Mouse (Mus musculus) E14TG2a.4 (cell line): Measurements from ENCODE around the gene Ppp4r3b.

Source experiments
- H3K27me3 ChIP-seq: 2 replicates; pipeline ENCODE4 v1.6.1; 2014; ENCODE audit warnings: low read length, control low read depth; ENCODE audit not compliant: insufficient read depth
- H3K36me3 ChIP-seq: 2 replicates; pipeline ENCODE4 v1.6.1; 2014; ENCODE audit warnings: low read length, control low read depth; ENCODE audit not compliant: insufficient read depth
- H3K4me1 ChIP-seq: replicated peaks from 2 replicates; pipeline ENCODE4 v1.6.1; 2014; ENCODE audit warnings: low read depth, low read length, control low read depth
- H3K4me3 ChIP-seq: replicated peaks from 2 replicates; pipeline ENCODE4 v1.5.1; 2014; ENCODE audit warnings: mild to moderate bottlenecking, low read length
- H3K9me3 ChIP-seq: 2 replicates; pipeline ENCODE4 v1.6.1; 2014; ENCODE audit warnings: low read length, control low read depth
- CTCF ChIP-seq: conservative IDR thresholded peaks from 2 replicates; pipeline ENCODE4 v1.5.1; 2014; ENCODE audit warnings: low read length
- NANOG ChIP-seq: IDR thresholded peaks from 2 replicates; pipeline ENCODE4 v1.6.1; 2014; ENCODE audit warnings: borderline replicate concordance, low read length, mixed read lengths
- POU5F1 ChIP-seq: IDR thresholded peaks from 2 replicates; pipeline ENCODE4 v1.6.1; 2014; ENCODE audit warnings: low read length, borderline replicate concordance

Gene Ppp4r3b

DNA sequence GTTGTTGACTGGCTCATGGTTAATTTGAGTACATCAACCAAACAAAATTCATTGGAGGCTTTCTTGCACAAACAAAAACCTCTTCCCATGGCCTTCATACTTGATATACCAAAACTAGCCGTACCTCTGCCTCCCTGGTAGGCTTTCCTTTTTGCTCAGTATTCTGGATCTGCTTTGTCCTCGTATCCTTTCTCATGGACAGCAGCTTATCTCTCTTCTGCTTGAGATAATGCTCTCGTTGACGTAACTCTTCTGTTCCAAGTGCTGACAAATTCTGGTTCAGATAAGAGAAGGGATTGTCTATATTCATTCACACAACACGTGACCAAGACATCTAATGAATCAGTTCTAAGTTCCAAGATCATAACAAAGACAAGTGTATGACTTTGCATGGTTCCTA lies 49.6 kb downstream of the Ppp4r3b start:
- Histone ChIP-seq H3K4me1 (no peaks in the 10 kb centered on the region), H3K4me3 (no peak overlapping the region), H3K27me3 (no peaks in the 10 kb centered on the region), H3K36me3 (peaks cover 81% of the 10 kb centered on the region), H3K9me3 (no peaks in the 10 kb centered on the region)
- TF ChIP-seq POU5F1 (no peak), CTCF (no peak), NANOG (no peak)

DNA sequence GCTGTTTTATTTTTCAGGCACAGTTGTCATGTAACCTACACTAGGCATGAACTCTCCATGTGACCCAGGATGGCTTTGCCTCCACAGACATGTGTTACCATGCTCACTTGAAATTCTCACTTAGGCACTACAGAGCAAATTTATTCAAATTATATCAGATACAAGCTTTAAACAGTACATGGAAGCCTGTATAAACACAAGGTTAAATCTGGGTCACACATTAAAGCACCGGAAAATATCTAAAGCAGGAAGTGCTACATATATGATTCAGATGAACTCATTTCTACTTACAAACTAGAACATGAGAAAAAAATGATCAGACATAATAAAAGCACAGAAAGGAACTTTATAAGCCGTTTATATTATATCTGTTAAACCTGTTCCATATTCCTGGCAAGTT lies 52.1 kb downstream of the Ppp4r3b start:
- no peaks in the 10 kb centered on the region for H3K9me3 ChIP-seq

DNA sequence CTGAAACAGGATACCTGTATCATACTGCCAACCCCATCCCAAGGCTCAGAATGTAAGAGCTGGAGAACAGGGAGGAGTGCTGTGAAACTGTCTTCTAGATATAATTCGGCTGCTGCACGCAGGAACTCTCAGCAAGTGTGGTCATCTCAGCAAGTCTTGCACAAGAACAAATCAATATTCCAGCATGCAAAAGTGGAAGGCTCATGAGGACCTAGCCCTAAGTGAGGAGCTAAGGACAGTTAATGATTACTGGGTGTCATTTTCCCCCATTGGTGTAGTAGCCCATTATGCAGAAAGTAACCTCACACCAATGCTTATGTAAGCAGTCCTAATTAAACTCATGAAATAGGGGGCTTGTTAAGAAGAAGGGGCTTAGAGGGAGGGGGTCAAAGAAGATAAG lies 56.3 kb downstream of the Ppp4r3b start:
- TF ChIP-seq NANOG (no peak), CTCF (no peak), POU5F1 (no peak)
- H3K9me3 ChIP-seq = no peaks in the 10 kb centered on the region
- no peaks in the 10 kb centered on the region for H3K27me3 ChIP-seq
- peaks cover 51% of the 10 kb centered on the region for H3K36me3 ChIP-seq
- H3K4me1 ChIP-seq = no peaks in the 10 kb centered on the region
- no peak overlapping the region for H3K4me3 ChIP-seq

More for the DNA sequence above, 52.1 kb downstream of the Ppp4r3b start:
- peaks cover 80% of the 10 kb centered on the region for H3K36me3 ChIP-seq
- H3K4me3 ChIP-seq = no peak overlapping the region
- H3K4me1 ChIP-seq = no peaks in the 10 kb centered on the region
- TF ChIP-seq CTCF (no peak), POU5F1 (no peak), NANOG (no peak)
- no peaks in the 10 kb centered on the region for H3K27me3 ChIP-seq

DNA sequence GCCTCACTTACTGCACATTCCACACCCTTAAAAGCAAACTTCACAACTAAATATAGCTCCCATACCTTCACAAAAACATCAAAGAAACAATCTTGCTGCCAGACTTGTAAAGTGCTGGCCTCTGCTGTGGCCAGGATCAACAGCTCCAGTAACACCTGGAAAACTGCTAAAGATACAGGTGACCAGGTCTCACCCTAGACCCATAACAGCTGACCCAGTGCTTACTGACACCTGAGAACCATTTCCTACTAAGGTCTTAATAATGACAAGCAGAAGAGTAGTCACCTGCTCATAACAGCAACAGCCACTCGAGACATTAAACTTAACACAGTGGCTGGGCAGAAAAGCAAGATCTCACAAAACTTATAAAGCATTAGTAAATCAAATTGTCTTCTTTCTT lies 60.9 kb downstream of the Ppp4r3b start:
- peaks cover 23% of the 10 kb centered on the region for H3K36me3 ChIP-seq
- TF ChIP-seq CTCF (0 out of 2 replicates have a peak, but pooled peaks have one; percentile 6), POU5F1 (no peak), NANOG (no peak)
- no peaks in the 10 kb centered on the region for H3K4me1 ChIP-seq
- no peaks in the 10 kb centered on the region for H3K27me3 ChIP-seq
- H3K9me3 ChIP-seq = no peaks in the 10 kb centered on the region
- no peak overlapping the region for H3K4me3 ChIP-seq

DNA sequence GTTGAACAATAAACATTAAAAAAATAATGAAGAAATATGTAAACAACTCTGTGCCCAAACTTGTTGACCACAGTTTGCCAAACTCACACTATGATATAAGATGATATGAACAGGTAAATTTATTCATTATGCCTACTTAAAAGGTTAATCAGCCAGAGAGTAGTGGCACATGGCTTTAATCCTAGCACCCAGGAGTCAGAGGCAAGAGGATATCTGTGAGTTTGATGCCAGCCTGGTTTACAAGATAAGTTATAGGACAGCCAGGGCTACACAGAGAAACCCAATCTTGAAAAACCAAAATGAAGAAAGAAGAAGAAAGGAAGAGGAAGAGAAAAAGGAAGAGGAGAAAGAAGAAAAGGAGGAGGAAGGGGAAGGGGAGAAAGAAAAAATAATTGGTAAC lies 64.7 kb downstream of the Ppp4r3b start:
- Histone ChIP-seq H3K4me1 (no peaks in the 10 kb centered on the region), H3K9me3 (no peaks in the 10 kb centered on the region), H3K4me3 (no peak overlapping the region), H3K36me3 (peaks cover 7% of the 10 kb centered on the region; the same call in 1 of the 2 replicates), H3K27me3 (no peaks in the 10 kb centered on the region)
- TF ChIP-seq CTCF (no peak), POU5F1 (no peak), NANOG (no peak)

DNA sequence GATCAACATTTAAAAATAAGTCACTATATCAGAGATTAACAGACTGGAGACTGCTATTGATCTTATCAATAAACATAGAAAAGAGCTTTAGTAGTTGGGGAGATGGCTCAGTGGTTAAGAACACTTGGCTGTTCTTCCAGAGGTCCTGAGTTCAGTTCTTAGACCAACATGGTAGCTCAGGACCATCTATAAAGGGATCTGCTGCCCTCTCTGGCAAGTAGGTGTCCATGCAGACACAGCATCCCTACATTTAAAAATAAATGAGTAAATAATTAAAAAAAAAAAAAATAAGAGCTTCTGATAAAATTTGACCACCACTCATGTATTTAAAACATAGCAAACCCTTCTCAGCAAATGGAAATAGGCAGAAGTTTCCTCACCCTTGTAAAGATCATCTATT lies 65.4 kb downstream of the Ppp4r3b start:
- Histone ChIP-seq H3K4me1 (no peaks in the 10 kb centered on the region), H3K9me3 (no peaks in the 10 kb centered on the region), H3K4me3 (no peak overlapping the region), H3K27me3 (no peaks in the 10 kb centered on the region), H3K36me3 (peaks cover 8% of the 10 kb centered on the region; the same call in 1 of the 2 replicates)
- no peak for TF ChIP-seq NANOG
- TF ChIP-seq CTCF = no peak; the same call in 1 of the 2 replicates
- no peak for TF ChIP-seq POU5F1

DNA sequence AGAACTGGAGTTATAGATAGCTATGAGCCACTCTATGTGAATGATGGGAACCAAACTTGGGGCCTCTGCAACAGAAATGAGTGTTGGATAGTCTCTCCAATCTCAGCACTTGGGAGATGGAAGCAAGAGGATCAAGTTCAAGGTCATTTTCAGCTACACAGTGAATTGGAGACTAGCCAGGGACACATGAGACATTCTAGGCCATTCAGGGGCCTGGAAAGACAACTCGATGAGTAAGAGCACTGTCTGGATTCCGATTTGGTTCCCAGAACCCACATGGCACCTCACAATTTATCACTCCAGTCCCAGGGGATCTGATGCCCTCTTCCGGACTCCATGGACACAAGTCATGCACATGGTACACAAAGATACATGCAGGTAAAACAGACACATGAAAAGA lies 65.9 kb downstream of the Ppp4r3b start:
- Histone ChIP-seq H3K4me1 (no peaks in the 10 kb centered on the region), H3K36me3 (peaks cover 10% of the 10 kb centered on the region; the same call in 1 of the 2 replicates), H3K9me3 (no peaks in the 10 kb centered on the region), H3K27me3 (no peaks in the 10 kb centered on the region), H3K4me3 (no peak overlapping the region)
- TF ChIP-seq CTCF (no peak), POU5F1 (no peak), NANOG (no peak)

DNA sequence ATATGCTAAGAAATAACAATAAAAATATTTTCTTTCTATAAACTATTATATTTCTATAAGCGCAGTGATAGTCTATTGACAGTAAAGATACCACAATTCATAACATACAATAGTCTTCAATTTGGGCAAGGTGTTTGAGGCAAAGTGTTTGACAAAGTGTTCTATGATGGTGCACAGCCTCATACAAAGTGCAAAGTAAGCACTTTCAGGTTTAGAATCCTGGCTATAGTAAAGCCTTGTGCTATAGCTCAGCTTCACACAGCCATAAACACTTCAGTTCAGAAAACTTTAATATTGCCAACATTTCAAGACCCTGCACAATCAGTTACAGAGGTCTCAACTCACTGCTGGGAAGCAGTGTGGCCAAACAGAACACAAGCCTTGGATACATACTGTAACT lies 66.7 kb downstream of the Ppp4r3b start:
- Histone ChIP-seq H3K36me3 (peaks cover 13% of the 10 kb centered on the region; the same call in 1 of the 2 replicates), H3K9me3 (no peaks in the 10 kb centered on the region), H3K4me1 (no peaks in the 10 kb centered on the region), H3K4me3 (no peak overlapping the region), H3K27me3 (no peaks in the 10 kb centered on the region)
- TF ChIP-seq CTCF (no peak), NANOG (no peak)

DNA sequence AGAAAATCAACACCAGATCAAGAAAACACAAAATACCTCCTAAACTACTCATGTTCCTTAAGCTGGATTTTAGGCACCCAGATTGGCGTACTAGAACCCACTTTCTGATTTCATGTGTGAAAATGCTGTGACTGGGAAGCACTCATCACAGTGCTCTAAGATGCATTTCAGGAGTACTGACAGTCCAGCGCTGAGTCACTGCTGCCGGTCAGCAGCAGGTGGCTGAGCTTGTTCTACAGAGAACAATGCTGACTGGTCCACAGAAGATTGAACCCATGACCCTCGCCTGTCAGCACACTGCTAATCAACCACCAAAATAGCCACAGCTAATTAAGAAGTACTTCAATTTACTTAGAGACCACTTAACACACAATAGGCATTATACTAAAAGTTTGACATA lies 69.3 kb downstream of the Ppp4r3b start:
- peaks cover 12% of the 10 kb centered on the region for H3K4me1 ChIP-seq
- no peak overlapping the region for H3K4me3 ChIP-seq
- H3K9me3 ChIP-seq = no peaks in the 10 kb centered on the region
- H3K27me3 ChIP-seq = no peaks in the 10 kb centered on the region
- peaks cover 18% of the 10 kb centered on the region; the same call in 1 of the 2 replicates for H3K36me3 ChIP-seq
- TF ChIP-seq CTCF (no peak), NANOG (no peak), POU5F1 (no peak)
